Mouse (Mus musculus) myocyte (in vitro differentiated cells): ENCODE data around the gene Apom.

ENCODE experiments used
- MAX ChIP-seq: IDR thresholded peaks from one replicate; pipeline ENCODE4 v1.6.1; 2011; ENCODE audit warnings: low read depth, mild to moderate bottlenecking, control low read depth
- MYOD1 ChIP-seq, 3 experiments: IDR thresholded peaks; one replicate each; pipeline ENCODE4 v1.6.1; 2011; ENCODE audit warnings: control low read depth in 2 of 3, low read depth in 2 of 3, mild to moderate bottlenecking in 2 of 3, moderate library complexity in 1 of 3; ENCODE audit not compliant: insufficient read length in 2 of 3, control insufficient read depth in 1 of 3
- MYOG ChIP-seq, 3 experiments: IDR thresholded peaks; one replicate each; pipeline ENCODE4 v1.6.1; 2011; ENCODE audit warnings: control low read depth in 2 of 3, low read depth in 2 of 3, mild to moderate bottlenecking in 2 of 3; ENCODE audit not compliant: insufficient read length in 2 of 3, control insufficient read depth in 1 of 3, insufficient read depth in 1 of 3
- POLR2A ChIP-seq: IDR thresholded peaks from one replicate; pipeline ENCODE4 v1.6.1; 2011; ENCODE audit warnings: low read depth, mild to moderate bottlenecking, control low read depth, moderate library complexity; ENCODE audit not compliant: insufficient read length
- POLR2AphosphoS2 ChIP-seq: IDR thresholded peaks from one replicate; pipeline ENCODE4 v1.6.1; 2011; ENCODE audit warnings: low read depth, control low read depth; ENCODE audit not compliant: insufficient read length
- REST ChIP-seq: IDR thresholded peaks from one replicate; pipeline ENCODE4 v1.6.1; 2011; ENCODE audit warnings: mild to moderate bottlenecking, control low read depth, moderate library complexity; ENCODE audit not compliant: insufficient read depth, insufficient read length
- TCF12 ChIP-seq: IDR thresholded peaks from one replicate; pipeline ENCODE4 v1.6.1; 2011; ENCODE audit warnings: mild to moderate bottlenecking, control low read depth; ENCODE audit not compliant: poor library complexity, insufficient read depth, severe bottlenecking
- USF1 ChIP-seq: IDR thresholded peaks from one replicate; pipeline ENCODE4 v1.6.1; 2011; ENCODE audit warnings: low read depth, mild to moderate bottlenecking, control low read depth, moderate library complexity

GRCm38 (mm10) chr17:35104079-35104478, 27.8 kb downstream of the Apom start:
- TF ChIP-seq POLR2A (no peak), MAX (no peak), MYOD1 (IDR thresholded peaks at IDR 0.05; ENCODE audit: control insufficient read depth in 1 of 3, insufficient read length in 2 of 3, low read depth in 2 of 3) (no peak), POLR2AphosphoS2 (no peak), TCF12 (no peak), REST (no peak), MYOG (IDR thresholded peaks at IDR 0.05; ENCODE audit: control insufficient read depth in 1 of 3, insufficient read depth in 1 of 3, insufficient read length in 2 of 3, low read depth in 2 of 3) (no peak), USF1 (no peak)
